Mouse (Mus musculus) 3134 (cell line): ENCODE data around the gene Hoxd10.

ENCODE experiments used
- DNase-seq: peaks from one replicate; pipeline ENCODE4 v3.0.0-alpha.2; 2011; ENCODE audit warnings: low spot score; ENCODE audit not compliant: insufficient read length; ENCODE audit errors: extremely low read depth

Hoxd10 gene

GRCm38 (mm10) chr2:74707599-74707998, 15.9 kb downstream of the Hoxd10 start:
- no peak for DNase-seq

- DNase-seq: no peak
These were observed 17.0 kb downstream of the Hoxd10 start for GRCm38 (mm10) chr2:74708676-74709075.

- no peak for DNase-seq
These were observed 18.0 kb downstream of the Hoxd10 start for GRCm38 (mm10) chr2:74709465-74710419.

- DNase-seq: no peak
These were observed 19.3 kb downstream of the Hoxd10 start for GRCm38 (mm10) chr2:74710929-74711543.

DNA sequence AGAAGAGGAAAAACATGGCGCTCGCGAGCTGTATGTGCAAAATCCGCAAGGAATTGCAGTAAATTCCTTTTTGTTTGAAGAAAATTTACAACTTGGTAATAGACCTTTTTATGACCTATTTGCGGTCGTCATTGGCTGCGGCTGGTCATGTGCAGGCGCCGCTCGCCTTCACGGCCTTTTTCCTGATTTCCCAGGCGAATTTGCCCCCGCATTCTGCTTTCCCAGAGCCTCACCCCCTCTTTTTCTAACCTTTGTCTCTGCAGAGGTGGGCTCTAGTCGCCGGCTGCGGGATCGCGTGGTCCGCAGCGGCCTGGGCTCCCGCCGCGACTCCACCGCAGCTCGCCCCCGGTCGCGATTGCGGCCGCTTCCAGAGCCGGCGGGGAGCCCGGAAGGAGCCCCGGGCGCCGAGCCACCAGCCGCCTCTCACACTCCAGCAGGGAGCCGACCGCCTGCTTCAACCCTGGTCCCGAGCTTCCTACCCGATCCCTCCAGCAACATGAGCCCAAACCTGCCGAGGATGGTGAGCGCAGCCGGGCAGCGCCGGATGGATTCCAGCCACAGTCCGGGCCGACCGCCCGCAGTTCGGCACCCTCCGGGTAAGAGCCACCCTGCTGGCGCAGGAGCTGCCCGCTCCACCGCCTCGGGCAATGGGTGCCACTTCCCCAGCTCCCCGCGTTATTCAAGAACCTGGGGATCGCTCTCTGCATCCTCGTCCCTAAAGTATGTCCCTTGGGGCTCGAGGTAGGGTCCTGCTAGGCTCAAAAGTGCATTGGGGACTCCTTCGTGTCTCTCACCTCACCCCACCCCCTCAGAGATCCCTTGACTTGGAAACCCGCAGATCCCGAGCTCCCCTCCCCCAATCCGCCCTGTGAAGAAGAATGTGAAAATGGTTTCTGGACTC, 20.2 kb downstream of the Hoxd10 start, which contains the start of the genes Hoxd3 and Hoxd4:
Gene Hoxd3 (plus strand): TSS at position 207 of the 901 bp plus-strand sequence.
Gene Hoxd4 (plus strand): TSS at position 209 of the 901 bp plus-strand sequence.
- no peak for DNase-seq

GRCm38 (mm10) chr2:74713239-74714150, 21.8 kb downstream of the Hoxd10 start:
- DNase-seq: no peak

GRCm38 (mm10) chr2:74714156-74714789, 22.5 kb downstream of the Hoxd10 start:
- DNase-seq: no peak

- DNase-seq: no peak
These were observed 23.2 kb downstream of the Hoxd10 start for GRCm38 (mm10) chr2:74714881-74715280.

GRCm38 (mm10) chr2:74715504-74716241, 23.9 kb downstream of the Hoxd10 start:
- DNase-seq: peak; percentile 82

GRCm38 (mm10) chr2:74720384-74720783, 28.7 kb downstream of the Hoxd10 start:
- DNase-seq: no peak

GRCm38 (mm10) chr2:74720955-74721491, 29.3 kb downstream of the Hoxd10 start:
- no peak for DNase-seq

GRCm38 (mm10) chr2:74721882-74722281, 30.2 kb downstream of the Hoxd10 start:
- no peak for DNase-seq

GRCm38 (mm10) chr2:74722949-74723348, 31.2 kb downstream of the Hoxd10 start:
- no peak for DNase-seq

DNA sequence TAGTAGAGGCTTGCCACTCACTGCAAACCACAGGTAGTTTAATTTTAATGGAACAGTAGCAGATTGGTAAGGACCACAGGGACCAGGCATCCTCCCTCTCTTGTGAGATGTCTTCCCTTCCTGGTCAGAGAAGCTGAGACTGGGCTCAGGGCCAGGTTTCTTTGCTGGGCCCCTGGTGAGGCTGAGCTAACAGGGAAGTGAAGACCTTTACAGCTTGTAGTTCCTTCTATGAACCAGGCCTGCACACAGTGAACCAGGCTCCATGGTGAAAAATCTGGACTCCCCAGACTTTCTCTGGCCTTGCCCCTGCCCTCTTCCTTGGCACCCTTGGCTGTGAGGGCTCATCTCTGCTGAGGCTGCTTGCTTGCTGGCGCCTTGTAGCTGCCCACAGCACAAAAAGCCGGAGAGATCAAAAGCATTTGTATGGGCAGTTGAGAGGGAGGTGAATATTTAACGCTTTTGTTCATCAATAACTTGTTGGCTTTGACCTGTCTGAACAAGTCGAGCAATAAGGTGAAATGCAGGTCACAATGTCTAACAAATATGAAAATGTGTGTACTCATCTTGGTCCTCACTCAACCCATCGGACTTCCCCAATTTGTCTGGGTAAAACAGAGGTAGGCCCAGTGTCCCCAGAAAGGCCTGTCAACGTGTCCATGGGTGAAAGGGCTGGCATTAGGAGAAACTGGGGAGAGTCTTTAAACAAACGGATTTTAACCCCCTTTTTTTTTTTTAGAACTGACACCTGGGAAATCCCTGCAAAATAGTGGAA, 32.7 kb downstream of the Hoxd10 start:
- no peak for DNase-seq

DNA sequence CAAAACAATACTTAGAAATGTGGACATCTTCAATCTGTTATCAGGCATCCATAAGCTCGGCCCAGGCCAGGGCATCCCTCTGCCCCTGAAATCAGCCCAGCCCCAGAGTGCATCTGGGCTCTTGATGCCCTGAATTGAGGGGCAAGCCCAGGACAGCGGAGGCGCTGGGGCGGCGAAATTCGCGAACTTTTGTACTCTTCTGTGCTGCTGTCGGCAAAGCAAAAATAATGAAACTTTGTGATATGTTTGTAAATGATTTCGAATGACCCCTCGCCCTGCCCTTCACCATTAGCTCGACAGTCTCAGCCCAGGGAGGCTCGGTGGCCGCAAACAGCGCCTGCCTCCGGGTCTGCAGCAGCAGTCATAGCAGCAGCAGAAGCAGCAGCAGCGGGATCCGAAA, 33.4 kb downstream of the Hoxd10 start:
- no peak for DNase-seq

DNA sequence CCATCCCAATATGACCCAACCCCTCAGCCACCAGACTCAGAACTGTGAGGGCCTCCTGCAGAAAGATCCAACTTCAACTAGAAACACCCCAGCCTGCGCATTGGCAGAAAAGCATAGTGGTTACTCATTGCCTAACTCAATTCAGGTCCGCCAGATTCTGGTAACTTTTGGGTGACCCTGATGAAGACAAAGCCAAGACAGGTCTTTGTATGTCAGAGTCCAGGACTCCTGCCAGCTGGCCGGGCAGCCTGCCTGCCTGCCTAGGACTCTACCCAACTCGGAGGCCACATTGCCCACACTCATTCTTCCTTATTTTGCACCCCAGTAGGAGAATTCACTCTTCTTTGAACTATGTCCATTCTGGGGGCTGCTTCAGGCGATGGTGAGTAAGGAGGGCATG, 34.8 kb downstream of the Hoxd10 start, which contains the start of gene Gm28230:
Gene Gm28230 (plus strand): TSS at position 178 of the 400 bp plus-strand sequence.
- no peak for DNase-seq

DNA sequence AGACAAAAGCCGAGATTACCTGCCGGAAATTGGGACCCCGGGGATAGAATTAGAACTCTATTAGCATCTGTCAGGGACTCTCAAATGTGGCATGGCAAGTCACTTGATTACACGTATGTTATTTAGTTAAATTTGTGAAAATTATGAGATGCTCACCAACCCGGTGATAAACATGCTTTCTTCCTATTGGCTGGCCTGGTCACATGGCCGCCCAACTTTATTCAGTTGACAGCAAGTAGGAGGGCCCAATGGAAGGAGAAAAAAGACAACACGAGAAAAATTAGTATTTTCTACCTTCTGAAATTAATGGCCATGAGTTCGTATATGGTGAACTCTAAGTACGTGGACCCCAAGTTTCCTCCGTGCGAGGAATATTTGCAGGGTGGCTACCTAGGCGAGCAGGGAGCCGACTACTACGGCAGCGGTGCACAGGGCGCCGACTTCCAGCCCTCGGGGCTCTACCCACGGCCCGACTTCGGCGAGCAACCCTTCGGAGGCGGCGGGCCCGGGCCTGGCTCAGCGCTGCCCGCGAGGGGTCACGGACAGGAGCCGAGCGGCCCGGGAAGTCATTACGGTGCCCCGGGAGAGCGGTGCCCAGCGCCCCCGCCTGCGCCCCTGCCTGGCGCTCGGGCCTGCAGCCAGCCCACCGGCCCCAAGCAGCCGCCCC, 35.4 kb downstream of the Hoxd10 start:
- peak; percentile 32 for DNase-seq
